8 mouse cellular contexts compared by ENCODE assay signal in the genomic region with DNA sequence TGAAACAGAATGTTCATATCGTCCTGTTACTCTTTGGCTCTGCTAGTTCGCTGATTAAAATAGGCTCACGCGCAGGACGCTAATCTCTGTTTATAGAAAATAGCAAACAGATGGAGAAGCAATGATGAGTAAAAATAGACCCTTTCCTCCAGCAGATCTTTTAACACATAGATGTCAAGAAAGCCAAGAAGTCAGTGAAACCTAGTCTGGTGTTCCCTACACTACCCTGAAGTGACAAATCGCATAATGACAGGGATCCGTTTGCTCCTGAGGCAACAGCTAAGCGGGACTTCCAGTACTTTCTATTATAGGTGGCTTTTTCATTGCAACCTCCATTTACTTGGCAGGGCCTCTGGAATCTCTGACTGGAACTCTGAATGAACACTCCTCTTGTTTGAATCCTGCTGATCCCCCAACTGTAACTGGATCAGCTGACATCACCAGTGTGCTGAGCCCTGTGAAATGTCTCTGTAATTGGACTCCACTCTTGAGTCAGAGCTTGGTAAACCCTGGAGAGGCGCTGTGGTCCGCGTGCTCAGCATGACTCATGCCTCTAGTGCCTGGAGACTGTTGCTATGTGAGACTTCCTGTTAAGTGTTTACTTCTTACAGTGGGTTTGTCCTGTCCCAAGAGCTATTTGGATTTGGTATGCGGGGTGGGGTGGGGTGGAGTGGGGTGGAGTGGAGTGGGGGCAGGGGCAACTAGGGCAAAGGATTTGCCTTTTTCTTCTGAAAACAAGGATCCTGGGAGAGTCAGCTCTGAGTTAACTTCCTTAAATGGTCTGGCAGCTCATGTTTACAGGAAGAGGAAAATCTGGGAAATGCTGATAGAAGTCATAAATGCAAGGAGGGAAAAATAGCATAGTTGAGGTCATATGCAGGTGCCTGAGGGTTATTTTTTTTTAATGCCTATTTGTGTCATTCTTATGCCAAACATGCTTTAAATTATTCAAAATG.
DNase-seq lines count a peak whose midpoint lies in the region; ATAC-seq and TF ChIP-seq lines count a peak whose summit lies in the region.

No protein-coding gene starts in this region.

- peak; percentile 97 for DNase-seq in 416B (ENCODE audit: low read depth)
- peak; percentile 97 for DNase-seq in heart, embryonic 10.5 days (ENCODE audit: low spot score)
- DNase-seq in kidney, adult 9 months, result peak; percentile 83

- no peak overlapping the region for H3K9ac ChIP-seq in limb, embryonic 12.5 days (replicated peaks)
- H3K9ac ChIP-seq in midbrain, embryonic 13.5 days (replicated peaks), result no peak overlapping the region
- no peak overlapping the region for H3K9ac ChIP-seq in stomach, embryonic 15.5 days

- H3K4me3 ChIP-seq in bone marrow, adult 2 months (replicated peaks; ENCODE audit: control insufficient read depth, low read depth, low read length), result no peak overlapping the region
- H3K4me3 ChIP-seq in embryonic fibroblast, embryonic 13.5 days (ENCODE audit: insufficient read depth, low read length), result no peak overlapping the region
- peak overlapping the region; percentile 38; the same call in 1 of the 2 replicates for H3K4me3 ChIP-seq in heart, embryonic 10.5 days
- no peak overlapping the region for H3K4me3 ChIP-seq in limb, embryonic 12.5 days (replicated peaks)
- no peak overlapping the region for H3K4me3 ChIP-seq in midbrain, embryonic 13.5 days (replicated peaks)
- 0 out of 2 replicates have a peak overlapping the region, but pooled peaks have one; percentile 8 for H3K4me3 ChIP-seq in stomach, embryonic 15.5 days (replicated peaks)

- ATAC-seq in limb, embryonic 12.5 days (ENCODE audit: insufficient number of reproducible peaks, insufficient read depth, low FRiP score, low TSS enrichment, low read depth), result peak; percentile 100
- ATAC-seq in midbrain, embryonic 13.5 days, result peak; percentile 99
- peak; percentile 100 for ATAC-seq in stomach, embryonic 15.5 days (ENCODE audit: insufficient read depth, low FRiP score, low read depth)

- TF ChIP-seq POLR2A in bone marrow, adult 2 months (IDR thresholded peaks at IDR 0.05; ENCODE audit: borderline replicate concordance, control insufficient read depth, low read depth, low read length), result no peak
- TF ChIP-seq POLR2A in embryonic fibroblast, embryonic 13.5 days (IDR thresholded peaks at IDR 0.05; ENCODE audit: low read depth, low read length), result peak; percentile 30; the same call in 1 of the 2 replicates

- no peak overlapping the region; the same call in 1 of the 2 replicates for H3K27ac ChIP-seq in bone marrow, adult 2 months (ENCODE audit: control insufficient read depth, insufficient read depth, low read depth, low read length, poor library complexity)
- peak overlapping the region; percentile 95 for H3K27ac ChIP-seq in embryonic fibroblast, embryonic 13.5 days (ENCODE audit: insufficient read depth, low read length)
- peak overlapping the region; percentile 86 for H3K27ac ChIP-seq in heart, embryonic 10.5 days
- peak overlapping the region; percentile 87 for H3K27ac ChIP-seq in limb, embryonic 12.5 days
- H3K27ac ChIP-seq in midbrain, embryonic 13.5 days, result no peak overlapping the region
- peak overlapping the region; percentile 82 for H3K27ac ChIP-seq in stomach, embryonic 15.5 days

- WGBS in bone marrow, adult 2 months, result 32% methylated on average over 12 of the region's 12 CpGs
- WGBS in heart, embryonic 10.5 days, result 20% methylated on average over 12 of the region's 12 CpGs
- WGBS in limb, embryonic 12.5 days, result 20% methylated on average over 12 of the region's 12 CpGs
- 49% methylated on average over 12 of the region's 12 CpGs for WGBS in midbrain, embryonic 13.5 days
- 14% methylated on average over 12 of the region's 12 CpGs for WGBS in stomach, embryonic 15.5 days

- H3K27me3 ChIP-seq in heart, embryonic 10.5 days (ENCODE audit: insufficient read depth, poor library complexity, severe bottlenecking), result no peaks in the 10 kb centered on the region
- no peaks in the 10 kb centered on the region for H3K27me3 ChIP-seq in limb, embryonic 12.5 days
- no peaks in the 10 kb centered on the region for H3K27me3 ChIP-seq in midbrain, embryonic 13.5 days
- no peaks in the 10 kb centered on the region for H3K27me3 ChIP-seq in stomach, embryonic 15.5 days (replicated peaks)

- peak; percentile 17; the same call in 1 of the 2 replicates for TF ChIP-seq CTCF in bone marrow, adult 2 months (IDR thresholded peaks at IDR 0.05; ENCODE audit: control insufficient read depth, insufficient read depth, low read length)
- TF ChIP-seq CTCF in embryonic fibroblast, embryonic 13.5 days (IDR thresholded peaks at IDR 0.05; ENCODE audit: borderline replicate concordance, insufficient read depth, low read length), result no peak

- no peaks in the 10 kb centered on the region for H3K4me1 ChIP-seq in bone marrow, adult 2 months (ENCODE audit: control insufficient read depth, insufficient read depth, low read length)
- peaks cover 7% of the 10 kb centered on the region for H3K4me1 ChIP-seq in embryonic fibroblast, embryonic 13.5 days (ENCODE audit: control insufficient read depth, insufficient read depth, low read length)
- H3K4me1 ChIP-seq in heart, embryonic 10.5 days, result no peaks in the 10 kb centered on the region
- peaks cover 3% of the 10 kb centered on the region; the same call in 1 of the 2 replicates for H3K4me1 ChIP-seq in limb, embryonic 12.5 days (replicated peaks)
- 0 out of 2 replicates have a peak, but pooled peaks cover 4% of the 10 kb centered on the region for H3K4me1 ChIP-seq in midbrain, embryonic 13.5 days (replicated peaks)
- H3K4me1 ChIP-seq in stomach, embryonic 15.5 days, result no peaks in the 10 kb centered on the region

- H3K4me2 ChIP-seq in limb, embryonic 12.5 days, result peak overlapping the region; percentile 29
- H3K4me2 ChIP-seq in midbrain, embryonic 13.5 days (replicated peaks), result no peak overlapping the region
- H3K4me2 ChIP-seq in stomach, embryonic 15.5 days, result peak overlapping the region; percentile 41

- no peaks in the 10 kb centered on the region for H3K36me3 ChIP-seq in heart, embryonic 10.5 days
- no peaks in the 10 kb centered on the region for H3K36me3 ChIP-seq in limb, embryonic 12.5 days
- H3K36me3 ChIP-seq in midbrain, embryonic 13.5 days, result no peaks in the 10 kb centered on the region
- no peaks in the 10 kb centered on the region for H3K36me3 ChIP-seq in stomach, embryonic 15.5 days

- no peaks in the 10 kb centered on the region for H3K9me3 ChIP-seq in heart, embryonic 10.5 days
- H3K9me3 ChIP-seq in limb, embryonic 12.5 days, result no peaks in the 10 kb centered on the region
- no peaks in the 10 kb centered on the region for H3K9me3 ChIP-seq in midbrain, embryonic 13.5 days
- H3K9me3 ChIP-seq in stomach, embryonic 15.5 days, result no peaks in the 10 kb centered on the region

Comparison
In these comparisons a context has a peak if more than half of its experiments do, and no peak if none do; other contexts are left out.
1. H3K27ac ChIP-seq: peak in embryonic fibroblast, embryonic 13.5 days (single experiment), heart, embryonic 10.5 days (single experiment), limb, embryonic 12.5 days (single experiment) and stomach, embryonic 15.5 days (single experiment); none in bone marrow, adult 2 months (single experiment) and midbrain, embryonic 13.5 days (single experiment).
2. H3K4me3 ChIP-seq: peak in heart, embryonic 10.5 days (single experiment) and stomach, embryonic 15.5 days (single experiment); none in bone marrow, adult 2 months (single experiment), embryonic fibroblast, embryonic 13.5 days (single experiment), limb, embryonic 12.5 days (single experiment) and midbrain, embryonic 13.5 days (single experiment).
3. Peak in every context shown above with its lines, with median percentiles within 50 percentile points of each other: DNase-seq and ATAC-seq.